Mouse (Mus musculus): ENCODE measurements around the gene T2.

DNA sequence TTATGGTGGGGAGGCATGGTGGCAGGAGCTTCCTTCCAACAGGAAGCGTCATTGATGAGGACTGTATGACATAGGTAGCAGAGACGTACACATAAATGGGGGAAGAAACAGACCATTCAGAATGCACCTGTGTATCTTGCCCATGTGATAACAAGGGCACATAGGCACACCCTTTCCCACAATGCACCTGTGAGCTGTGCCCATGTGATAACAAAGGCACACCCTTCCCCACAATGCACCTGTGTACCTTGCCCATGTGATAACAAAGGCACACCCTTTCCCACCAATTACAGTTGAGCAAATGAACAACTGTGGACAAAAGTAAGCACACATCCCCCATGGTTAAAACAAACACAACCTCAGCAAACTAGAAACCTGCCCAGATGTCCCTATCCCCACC lies 54.5 kb downstream of the T2 start:
- TF ChIP-seq MAX (IDR thresholded peaks at IDR 0.05) (no peak), CTCF (IDR thresholded peaks at IDR 0.05; ENCODE audit: control insufficient read depth, insufficient read depth, insufficient read length) (no peak), MYOG (IDR thresholded peaks at IDR 0.05; ENCODE audit: control insufficient read depth, extremely low read depth, insufficient read length) (no peak), USF1 (IDR thresholded peaks at IDR 0.05; ENCODE audit: low read depth) (no peak), FOSL1 (IDR thresholded peaks at IDR 0.05; ENCODE audit: insufficient read depth, low read length, poor library complexity, severe bottlenecking) (no peak), CEBPB (IDR thresholded peaks at IDR 0.05; ENCODE audit: low read depth) (no peak), MYOD1 (IDR thresholded peaks at IDR 0.05; ENCODE audit: control insufficient read depth, insufficient read length, low read depth) (no peak)

Measured in C2C12 (cell line).